Mouse (Mus musculus): ENCODE data around the gene Tmem159.

GRCm38 (mm10) chr7:120080177-120080576, 22.0 kb upstream of the Tmem159 start:
- TF ChIP-seq CTCF (IDR thresholded peaks at IDR 0.05; ENCODE audit: extremely low read depth, insufficient read depth, insufficient read length, insufficient replicate concordance) (no peak), POLR2A (IDR thresholded peaks at IDR 0.05; ENCODE audit: low read depth, low read length) (no peak)

All from spleen, adult 2 months (tissue).